Mouse (Mus musculus) C2C12 (cell line): ENCODE data around the gene 2310061I04Rik.
A peak's percentile ranks its signal among the peaks of the same experiment; 100 is the strongest.

Source experiments
- CEBPB ChIP-seq: IDR thresholded peaks from one replicate; pipeline ENCODE4 v1.6.1; 2011; ENCODE audit warnings: low read depth, mild to moderate bottlenecking, control low read depth, moderate library complexity
- CTCF ChIP-seq: IDR thresholded peaks from one replicate; pipeline ENCODE4 v1.5.1; 2011; ENCODE audit not compliant: control insufficient read depth, insufficient read depth, insufficient read length
- FOSL1 ChIP-seq: IDR thresholded peaks from one replicate; pipeline ENCODE4 v1.8.0; 2011; ENCODE audit warnings: mild to moderate bottlenecking, low read length; ENCODE audit not compliant: poor library complexity, insufficient read depth, severe bottlenecking
- MAX ChIP-seq: IDR thresholded peaks from one replicate; pipeline ENCODE4 v1.6.1; 2011; ENCODE audit warnings: mild to moderate bottlenecking, control low read depth
- USF1 ChIP-seq: IDR thresholded peaks from one replicate; pipeline ENCODE4 v1.6.1; 2011; ENCODE audit warnings: low read depth, mild to moderate bottlenecking, control low read depth, moderate library complexity

- TF ChIP-seq CTCF (peak; percentile 8), USF1 (no peak), FOSL1 (no peak), MAX (no peak), CEBPB (no peak)
These were observed 30.0 kb downstream of the 2310061I04Rik start for GRCm38 (mm10) chr17:35866911-35867890.
